Comparison of ENCODE assay signal across 9 mouse cellular contexts in genomic region chr6:43395538-43395937, GRCm38 (mm10).
DNase-seq lines count a peak whose midpoint lies in the region; ATAC-seq and TF ChIP-seq lines count a peak whose summit lies in the region.
"Had no signal": no experiment of that assay in that cellular context is flagged by ENCODE, and none has a peak within 500 bp of the region (broad histone marks: within the 10 kb centered on the region; RNA-seq: fewer than 3 reads in every experiment).

No protein-coding gene starts in this region.

- POLR2A ChIA-PET in Patski (lab: Charles Lee) = no interaction called here

- intact Hi-C loops in left cerebral cortex, postnatal 25 days (cut with DNase I) = loop anchor here (5.0 kb wide), 1 partner anchor 272 kb away; the partner anchor contains the start of gene Tpk1

- no peaks in the 10 kb centered on the region for H3K4me1 ChIP-seq in hindbrain, embryonic 13.5 days (replicated peaks)
- no peaks in the 10 kb centered on the region for H3K4me1 ChIP-seq in hindbrain, embryonic 10.5 days (replicated peaks)
- no peaks in the 10 kb centered on the region for H3K4me1 ChIP-seq in cortical plate, adult 2 months (ENCODE audit: control insufficient read depth, insufficient read depth, low read length)
- no peaks in the 10 kb centered on the region for H3K4me1 ChIP-seq in stomach, embryonic 16.5 days (ENCODE audit: control insufficient read depth, insufficient read depth, low read length)
- H3K4me1 ChIP-seq: heart, embryonic 13.5 days had no signal

- no peak for TF ChIP-seq POLR2A in cortical plate, adult 2 months (IDR thresholded peaks at IDR 0.05; ENCODE audit: extremely low read depth, insufficient read depth, low read length)

- no peak overlapping the region for H3K4me2 ChIP-seq in hindbrain, embryonic 13.5 days
- no peak overlapping the region for H3K4me2 ChIP-seq in stomach, embryonic 16.5 days (ENCODE audit: low read depth, low read length)
- H3K4me2 ChIP-seq: heart, embryonic 13.5 days had no signal

- peak; percentile 79 for ATAC-seq in hindbrain, embryonic 13.5 days (ENCODE audit: low FRiP score)
- no peak for ATAC-seq in Patski
- 0 out of 2 replicates have a peak, but pooled peaks have one; percentile 29 for ATAC-seq in stomach, embryonic 16.5 days (ENCODE audit: insufficient read depth, low FRiP score)

- H3K27me3 ChIP-seq in hindbrain, embryonic 13.5 days = no peaks in the 10 kb centered on the region
- H3K27me3 ChIP-seq in hindbrain, embryonic 10.5 days (ENCODE audit: insufficient read depth, poor library complexity, severe bottlenecking) = no peaks in the 10 kb centered on the region
- H3K27me3 ChIP-seq in Patski = no peaks in the 10 kb centered on the region
- H3K27me3 ChIP-seq in stomach, embryonic 16.5 days (ENCODE audit: control insufficient read depth, insufficient read depth, low read length) = no peaks in the 10 kb centered on the region
- H3K27me3 ChIP-seq: heart, embryonic 13.5 days had no signal

- TF ChIP-seq CTCF in Patski (IDR thresholded peaks at IDR 0.05) = peak; percentile 50
- peak; percentile 73 for TF ChIP-seq CTCF in cortical plate, adult 2 months (IDR thresholded peaks at IDR 0.05; ENCODE audit: extremely low read depth, insufficient read depth, low read length)

- H3K9me3 ChIP-seq in hindbrain, embryonic 13.5 days = no peaks in the 10 kb centered on the region
- H3K9me3 ChIP-seq in hindbrain, embryonic 10.5 days = no peaks in the 10 kb centered on the region
- H3K9me3 ChIP-seq in stomach, embryonic 16.5 days (replicated peaks; ENCODE audit: control insufficient read depth, low read length) = no peaks in the 10 kb centered on the region
- H3K9me3 ChIP-seq: heart, embryonic 13.5 days had no signal

- no peak overlapping the region for H3K27ac ChIP-seq in hindbrain, embryonic 13.5 days
- no peak overlapping the region for H3K27ac ChIP-seq in hindbrain, embryonic 10.5 days
- H3K27ac ChIP-seq in cortical plate, adult 2 months (ENCODE audit: insufficient read depth, low read length) = no peak overlapping the region
- no peak overlapping the region for H3K27ac ChIP-seq in stomach, embryonic 16.5 days (ENCODE audit: low read length)
- H3K27ac ChIP-seq: heart, embryonic 13.5 days had no signal

- DNase-seq in hindbrain, embryonic 10.5 days (ENCODE audit: low spot score) = no peak
- DNase-seq in Patski (ENCODE audit: low read depth, low spot score) = no peak
- DNase-seq in left cerebral cortex, postnatal 25 days (ENCODE audit: low spot score in 2 of 2) = peak; percentile 39 to 77
- DNase-seq in gastrocnemius, adult 8-10 months (ENCODE audit: low spot score in 2 of 2) = no peak
- DNase-seq in c-Kit-positive CD71-positive TER-119-positive erythroid progenitor cells, embryonic 14.5 days (ENCODE audit: low spot score) = no peak

- in situ Hi-C loops in Patski (cut with MboI; ENCODE audit: low pct_unique_long_range_greater_than_20kb) = no loop called here

- CTCF ChIA-PET in Patski (lab: Charles Lee) = interaction anchor here (0.9 kb wide), 1 partner anchor 12 kb away, joined by 4 read pairs; no protein-coding TSS in a partner anchor

- no peaks in the 10 kb centered on the region for H3K36me3 ChIP-seq in hindbrain, embryonic 13.5 days
- H3K36me3 ChIP-seq in hindbrain, embryonic 10.5 days = no peaks in the 10 kb centered on the region
- no peaks in the 10 kb centered on the region for H3K36me3 ChIP-seq in stomach, embryonic 16.5 days (ENCODE audit: control insufficient read depth, insufficient read depth, low read length)
- H3K36me3 ChIP-seq: heart, embryonic 13.5 days had no signal

- 74% methylated on average over 2 of the region's 2 CpGs for WGBS in hindbrain, embryonic 13.5 days
- WGBS in hindbrain, embryonic 10.5 days = 78% methylated on average over 2 of the region's 2 CpGs
- WGBS in stomach, embryonic 16.5 days = 72% methylated on average over 2 of the region's 2 CpGs

- H3K9ac ChIP-seq in hindbrain, embryonic 13.5 days = no peak overlapping the region
- no peak overlapping the region for H3K9ac ChIP-seq in stomach, embryonic 16.5 days (ENCODE audit: low read length)
- H3K9ac ChIP-seq: heart, embryonic 13.5 days had no signal

- H3K4me3 ChIP-seq in hindbrain, embryonic 13.5 days = no peak overlapping the region
- H3K4me3 ChIP-seq in hindbrain, embryonic 10.5 days = no peak overlapping the region
- no peak overlapping the region for H3K4me3 ChIP-seq in cortical plate, adult 2 months (ENCODE audit: insufficient read depth, low read length)
- H3K4me3 ChIP-seq in stomach, embryonic 16.5 days (replicated peaks; ENCODE audit: low read length) = no peak overlapping the region
- H3K4me3 ChIP-seq: heart, embryonic 13.5 days had no signal

Comparison
In these comparisons a context has a peak if more than half of its experiments do, and no peak if none do; other contexts are left out.
1. DNase-seq: peak in left cerebral cortex, postnatal 25 days (2 of 2); none in hindbrain, embryonic 10.5 days (single experiment), Patski (single experiment), gastrocnemius, adult 8-10 months (0 of 2) and c-Kit-positive CD71-positive TER-119-positive erythroid progenitor cells, embryonic 14.5 days (single experiment).